Mouse (Mus musculus): ENCODE data around the gene Cep63. TPM values are rescaled to one million over a fixed set of nuclear protein-coding genes. Genes with fewer than 3 reads are reported as not detected.

Gene Cep63
- total RNA-seq, 2 experiments from 2014 or later, result 44.2 to 46.0 TPM

DNA sequence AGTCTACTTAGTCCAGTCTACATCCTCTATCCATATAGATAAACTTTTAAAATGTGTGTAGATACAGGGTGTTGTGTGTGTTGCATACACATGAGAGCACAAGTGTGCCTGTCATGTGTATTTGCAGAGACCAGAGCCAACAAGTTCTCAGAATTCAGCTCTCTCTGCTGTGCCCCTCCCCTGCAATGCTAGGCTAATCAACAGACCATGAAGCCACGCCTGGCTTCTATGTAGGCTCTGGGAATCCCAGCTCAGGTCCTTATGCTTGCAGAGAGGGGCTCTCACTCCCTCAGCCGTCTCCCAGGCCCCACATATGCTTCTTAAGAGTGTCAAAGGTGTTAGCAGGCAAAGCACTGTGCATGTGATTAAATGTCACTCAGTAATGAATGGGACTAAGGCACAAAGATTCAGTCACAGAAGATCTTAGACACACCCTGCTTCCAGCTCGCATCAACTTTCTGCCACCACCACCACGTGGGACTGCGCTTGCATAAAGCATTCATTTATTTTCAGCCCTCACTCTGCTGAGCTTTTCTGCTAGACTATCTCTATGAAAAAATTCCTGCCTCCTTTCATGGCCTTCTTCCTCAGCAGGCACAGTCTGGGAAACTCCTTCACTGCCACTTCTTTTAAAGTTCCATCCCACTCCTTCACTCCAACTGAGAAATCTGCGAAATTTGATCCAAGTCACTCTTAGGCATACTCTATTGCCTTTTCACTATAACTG, 31.5 kb downstream of the Cep63 start:
- DNase-seq (ENCODE audit: low spot score), result no peak
- intact Hi-C loops (cut with DNase I), result no loop called here

DNA sequence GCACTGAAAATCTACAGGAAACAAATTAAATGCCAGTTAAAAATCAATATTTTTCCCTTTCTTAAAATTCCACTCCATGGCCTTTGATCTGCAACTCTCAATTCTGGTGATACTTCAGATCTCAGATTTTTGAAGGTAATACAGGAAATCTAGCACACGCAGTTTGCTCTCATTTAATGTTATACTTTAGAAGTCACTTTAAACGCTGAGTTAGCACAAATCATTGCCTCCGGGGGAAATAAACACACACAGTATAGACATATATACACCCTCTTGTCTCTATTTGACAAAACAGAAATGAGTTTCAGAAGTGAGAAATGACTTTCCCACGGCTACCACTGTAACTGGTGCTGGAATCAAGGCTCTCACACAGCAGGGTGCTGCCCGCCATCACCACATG, 39.0 kb downstream of the Cep63 start:
- intact Hi-C loops (cut with DNase I), result no loop called here
- DNase-seq (ENCODE audit: low spot score), result no peak

DNA sequence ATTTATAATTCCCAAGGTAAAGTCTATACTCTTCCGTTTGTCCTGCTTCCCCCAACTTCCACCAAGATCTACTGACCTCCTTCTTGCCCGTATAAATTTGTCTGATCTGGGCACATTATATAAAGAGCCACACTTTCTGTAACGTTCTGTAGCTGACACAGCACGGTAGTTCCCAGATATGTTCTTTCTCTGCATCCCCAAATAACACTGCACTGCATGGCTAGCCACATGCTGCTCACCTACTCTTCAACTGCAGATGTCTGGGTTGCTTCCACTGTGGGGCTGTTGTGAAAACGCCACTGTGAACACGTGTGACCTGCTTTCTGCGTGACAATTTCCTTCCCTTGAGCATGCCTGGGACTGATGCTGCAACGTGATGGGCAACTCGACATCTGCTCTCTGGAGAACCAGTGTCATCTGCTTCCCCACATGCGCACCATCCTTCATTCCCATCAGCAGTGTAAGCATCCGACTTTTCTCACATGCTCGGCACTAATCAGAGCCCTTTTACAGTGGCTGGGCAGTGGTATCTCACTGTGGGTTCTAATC, 44.3 kb downstream of the Cep63 start:
- no peak for DNase-seq (ENCODE audit: low spot score)
- intact Hi-C loops (cut with DNase I), result no loop called here

DNA sequence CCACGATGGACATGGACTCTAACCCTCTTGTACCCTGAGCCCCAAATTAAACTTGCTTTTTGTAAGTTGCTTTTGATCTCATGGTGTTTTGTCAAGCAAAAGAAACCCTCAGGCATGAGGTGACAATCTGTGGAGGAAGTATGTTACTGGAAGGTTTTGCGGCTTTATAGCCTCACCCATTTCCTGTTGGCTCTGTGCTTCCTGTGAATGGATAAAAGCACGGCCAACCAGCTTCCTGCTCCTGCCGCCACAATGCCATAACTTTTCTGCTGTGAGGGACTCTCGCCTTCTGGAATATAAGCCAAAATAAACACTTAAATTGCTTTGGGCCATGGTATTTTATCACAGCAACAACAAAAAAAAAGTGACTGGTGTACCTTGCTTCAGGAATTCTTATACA, 48.9 kb downstream of the Cep63 start:
- intact Hi-C loops (cut with DNase I), result no loop called here

DNA sequence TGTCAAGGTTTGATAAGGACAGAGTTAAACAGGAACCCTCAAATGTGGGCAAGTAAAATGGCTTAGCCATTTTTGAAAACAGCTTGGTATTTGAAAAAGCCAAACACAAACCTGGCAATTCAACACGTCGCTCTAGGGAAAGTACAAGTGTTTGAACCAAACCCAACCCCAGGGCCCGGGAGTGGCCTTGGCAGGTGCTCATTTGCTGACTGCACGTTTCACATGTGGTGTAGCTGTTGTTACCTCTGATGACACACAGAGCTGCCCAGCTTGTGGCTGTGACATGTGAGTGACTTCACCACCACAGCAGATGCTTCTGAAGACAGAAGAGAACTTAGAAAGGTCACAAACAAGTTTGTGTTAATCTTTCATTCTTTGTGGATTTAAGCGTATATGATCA, 53.4 kb downstream of the Cep63 start:
- intact Hi-C loops (cut with DNase I), result no loop called here
- no peak for DNase-seq (ENCODE audit: low spot score)

More for the DNA sequence above, 48.9 kb downstream of the Cep63 start:
- DNase-seq (ENCODE audit: low spot score), result no peak

DNA sequence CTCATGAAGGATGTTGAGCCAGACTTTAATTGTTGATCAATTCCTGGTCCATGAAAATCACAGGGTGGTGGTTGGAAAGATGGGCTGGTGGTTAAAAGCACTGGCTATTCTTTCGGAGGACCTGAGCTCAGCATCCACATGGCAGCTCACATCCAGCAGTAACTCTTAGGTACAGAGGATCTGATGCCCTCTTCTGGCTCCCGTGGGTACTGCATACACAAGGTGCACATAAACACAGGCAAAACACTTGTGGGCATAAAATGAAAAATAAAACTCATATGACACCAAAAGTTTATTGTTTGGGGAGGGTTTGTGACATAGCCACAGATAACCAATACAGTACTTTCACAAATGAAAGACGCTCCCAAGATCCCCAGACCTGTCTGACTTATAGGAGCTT, 67.9 kb downstream of the Cep63 start:
- intact Hi-C loops (cut with DNase I), result no loop called here
- no peak for DNase-seq (ENCODE audit: low spot score)

DNA sequence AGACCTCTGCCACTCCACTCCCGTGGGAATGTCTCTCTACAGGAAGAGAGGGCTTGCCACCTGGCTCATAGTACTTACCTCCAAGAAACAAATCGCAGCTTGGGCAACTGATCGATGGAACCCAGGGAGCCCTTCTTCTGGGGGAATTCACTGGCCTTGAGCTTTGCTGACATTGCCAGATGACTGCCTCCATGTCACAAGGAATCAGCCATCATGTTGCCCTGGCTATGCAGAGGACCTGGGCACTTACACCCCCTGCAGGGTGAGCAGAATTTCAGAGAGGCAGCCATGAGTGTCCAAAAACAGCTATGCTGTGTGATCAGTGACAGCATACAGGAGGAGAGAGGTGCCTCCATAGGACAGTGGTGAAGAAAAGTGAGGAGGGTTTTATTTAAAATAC, 72.6 kb downstream of the Cep63 start:
- intact Hi-C loops (cut with DNase I), result no loop called here
- DNase-seq (ENCODE audit: low spot score), result no peak

DNA sequence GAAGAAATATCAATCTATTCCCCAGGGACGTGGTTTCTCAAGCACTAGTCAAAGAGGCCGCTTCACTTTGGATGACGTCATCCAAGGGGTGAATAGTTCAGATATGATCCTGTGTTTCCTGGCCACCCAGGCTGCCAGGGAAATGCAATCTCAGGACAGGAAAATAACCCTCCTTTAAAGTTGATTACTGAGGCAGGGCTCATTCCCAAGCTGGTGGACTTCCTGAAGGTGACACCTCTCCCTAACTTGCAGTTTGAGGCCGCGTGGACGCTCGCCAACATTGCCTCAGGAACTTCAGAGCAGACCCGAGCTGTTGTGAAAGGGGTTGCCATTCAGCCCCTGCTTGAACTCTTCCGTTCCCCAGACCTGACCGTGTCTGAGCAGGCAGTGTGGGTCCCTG, 74.6 kb downstream of the Cep63 start:
- no peak for DNase-seq (ENCODE audit: low spot score)
- intact Hi-C loops (cut with DNase I), result no loop called here

DNA sequence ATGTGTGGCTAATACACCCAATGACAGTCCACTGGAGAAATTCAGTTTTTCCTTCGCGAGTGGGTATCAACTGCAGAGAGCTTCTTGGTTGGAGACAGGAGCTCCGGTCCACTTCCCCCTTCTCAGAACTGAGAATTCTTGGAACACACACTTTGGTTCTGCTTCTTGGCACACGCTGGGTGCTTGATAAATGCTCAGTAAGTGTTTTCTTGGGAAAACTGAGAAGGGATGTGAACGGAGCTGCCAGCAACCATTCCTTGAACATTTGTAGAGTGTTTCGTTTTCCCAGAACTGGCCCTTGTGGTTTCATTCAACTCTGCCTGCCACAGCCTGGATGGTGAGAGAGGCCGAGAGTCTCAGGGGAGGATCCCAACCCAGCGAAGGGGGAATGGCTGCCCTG, 77.1 kb downstream of the Cep63 start:
- no peak for DNase-seq (ENCODE audit: low spot score)
- intact Hi-C loops (cut with DNase I), result loop anchor here (5.0 to 10.0 kb wide), 2 partner anchors 72 to 1244 kb away; no protein-coding TSS in a partner anchor

DNA sequence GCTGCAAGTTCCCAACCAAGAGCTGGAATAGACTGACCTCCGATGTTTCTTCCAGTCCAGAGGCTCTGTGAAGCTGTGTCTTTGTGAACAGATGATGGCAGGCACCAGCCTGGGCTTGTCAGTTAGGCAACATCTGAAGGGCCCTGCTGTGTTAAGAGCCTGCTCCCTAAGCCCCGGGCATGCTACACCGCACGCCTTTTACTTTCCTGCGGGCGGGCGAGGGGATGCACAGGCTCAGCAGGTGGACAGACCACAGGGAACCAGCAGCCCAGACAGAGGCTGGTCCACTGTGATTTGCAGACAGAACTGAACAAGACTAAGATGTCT, 79.3 kb downstream of the Cep63 start:
- intact Hi-C loops (cut with DNase I), result loop anchor here (5.0 to 10.0 kb wide), 2 partner anchors 70 to 1242 kb away; no protein-coding TSS in a partner anchor
- no peak for DNase-seq (ENCODE audit: low spot score)

DNA sequence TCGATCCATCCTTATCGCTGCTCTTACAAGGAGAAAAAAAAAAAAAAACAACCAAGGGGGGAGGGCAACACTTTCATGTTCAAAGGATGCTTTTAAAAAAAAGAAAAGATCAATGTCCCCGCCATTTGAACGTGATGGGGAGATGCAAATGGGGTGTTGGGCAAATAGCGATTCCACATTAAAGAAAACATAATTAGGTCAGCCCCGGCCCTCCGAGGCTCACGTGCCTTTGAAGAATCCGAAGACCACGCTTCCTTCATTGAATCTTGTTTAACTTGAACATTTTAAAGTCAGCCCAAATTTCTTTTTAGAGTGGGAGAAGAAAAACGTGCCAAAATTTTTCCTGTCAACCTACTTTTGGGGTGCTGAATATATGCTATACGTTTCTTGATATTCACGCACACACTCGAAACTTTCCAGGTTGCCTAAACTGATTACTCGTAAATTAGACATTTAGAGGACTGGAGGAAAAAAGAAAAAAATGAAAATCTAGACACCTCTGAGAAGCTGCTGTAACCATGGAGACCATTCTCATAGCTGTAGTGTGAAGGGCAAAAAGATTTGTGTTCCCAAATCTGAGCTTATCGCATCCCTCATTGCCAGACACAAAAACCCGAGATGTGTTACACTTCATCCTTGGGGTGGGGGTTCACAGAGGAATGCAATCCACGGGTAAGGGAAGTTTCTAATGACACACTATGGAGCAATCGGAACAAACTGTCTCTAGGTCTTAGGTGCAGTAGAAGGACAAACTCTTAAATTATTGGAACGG, 79.9 kb downstream of the Cep63 start:
- no peak for DNase-seq (ENCODE audit: low spot score)
- intact Hi-C loops (cut with DNase I), result loop anchor here (5.0 to 10.0 kb wide), 2 partner anchors 69 to 1242 kb away; no protein-coding TSS in a partner anchor

DNA sequence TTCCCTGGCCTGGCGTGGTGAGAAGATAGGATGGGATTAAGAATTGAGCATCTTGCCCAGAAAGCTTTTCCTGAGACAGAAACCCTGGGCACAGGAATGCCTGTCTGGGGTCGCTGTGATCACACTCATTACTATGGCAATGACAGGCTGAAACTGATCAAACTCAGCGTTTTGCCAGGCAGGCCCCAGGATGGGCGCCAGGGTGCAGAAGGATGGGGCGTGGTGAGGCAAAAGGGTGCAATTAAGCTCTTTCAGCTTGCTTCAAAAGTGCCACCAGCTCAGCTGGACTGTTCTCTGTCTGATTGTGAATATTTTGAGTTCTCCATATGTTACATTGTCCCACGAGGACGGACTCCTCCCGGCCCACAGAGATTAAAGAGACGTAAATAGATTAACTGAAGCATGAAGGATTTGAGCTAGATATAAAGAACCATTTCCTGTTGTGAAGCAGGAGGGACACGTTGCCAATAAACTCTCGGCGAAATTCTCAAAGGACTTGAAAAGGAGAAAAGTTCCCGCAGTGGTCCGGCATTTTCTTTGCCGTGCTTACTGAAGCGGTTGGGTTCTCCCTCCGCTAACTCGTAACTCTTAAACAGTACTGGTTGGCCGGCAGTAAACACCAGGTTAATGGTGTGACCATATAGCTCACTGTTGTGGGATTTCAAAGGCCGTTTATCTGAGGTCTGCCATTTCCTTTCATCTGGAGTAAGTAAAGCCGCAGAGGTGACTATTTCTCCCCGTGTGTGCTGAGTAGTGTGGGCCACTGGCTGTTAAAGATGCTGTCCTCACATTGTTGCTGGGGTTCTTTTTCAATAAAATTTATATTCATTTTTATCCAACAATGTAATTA, 80.7 kb downstream of the Cep63 start:
- intact Hi-C loops (cut with DNase I), result loop anchor here (2.0 to 10.0 kb wide), 4 partner anchors 68 to 1241 kb away; no protein-coding TSS in a partner anchor
- DNase-seq (ENCODE audit: low spot score), result no peak

DNA sequence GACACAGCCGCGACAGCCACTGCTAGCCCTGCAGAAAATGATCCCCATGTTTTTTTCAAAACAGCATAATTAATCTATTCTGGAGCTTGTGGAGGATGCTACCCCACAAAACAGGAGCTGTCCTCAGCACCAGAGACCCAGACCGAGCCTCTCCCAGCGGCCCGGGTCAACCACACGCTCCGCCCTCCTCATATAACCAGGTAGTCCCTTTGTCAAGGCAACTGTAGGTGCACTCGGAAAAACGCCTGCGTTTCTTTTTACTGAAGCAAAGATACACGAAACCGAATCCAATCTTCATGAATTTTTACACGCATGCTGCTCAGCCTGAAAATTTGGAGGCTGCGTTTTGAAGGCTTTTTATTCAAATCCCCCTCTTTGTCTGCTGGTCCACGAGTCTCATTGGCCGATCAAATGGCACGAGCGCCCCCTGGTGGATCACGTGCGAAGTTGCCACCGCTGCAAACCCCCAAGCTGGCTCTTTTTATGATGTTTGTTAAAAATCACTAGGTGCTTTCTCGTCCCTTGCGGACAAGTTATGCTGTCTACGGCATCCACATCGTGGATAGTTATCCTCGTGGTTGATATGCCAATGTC, 81.5 kb downstream of the Cep63 start:
- intact Hi-C loops (cut with DNase I), result loop anchor here (2.0 to 10.0 kb wide), 4 partner anchors 68 to 1240 kb away; no protein-coding TSS in a partner anchor
- DNase-seq (ENCODE audit: low spot score), result peak; percentile 35

DNA sequence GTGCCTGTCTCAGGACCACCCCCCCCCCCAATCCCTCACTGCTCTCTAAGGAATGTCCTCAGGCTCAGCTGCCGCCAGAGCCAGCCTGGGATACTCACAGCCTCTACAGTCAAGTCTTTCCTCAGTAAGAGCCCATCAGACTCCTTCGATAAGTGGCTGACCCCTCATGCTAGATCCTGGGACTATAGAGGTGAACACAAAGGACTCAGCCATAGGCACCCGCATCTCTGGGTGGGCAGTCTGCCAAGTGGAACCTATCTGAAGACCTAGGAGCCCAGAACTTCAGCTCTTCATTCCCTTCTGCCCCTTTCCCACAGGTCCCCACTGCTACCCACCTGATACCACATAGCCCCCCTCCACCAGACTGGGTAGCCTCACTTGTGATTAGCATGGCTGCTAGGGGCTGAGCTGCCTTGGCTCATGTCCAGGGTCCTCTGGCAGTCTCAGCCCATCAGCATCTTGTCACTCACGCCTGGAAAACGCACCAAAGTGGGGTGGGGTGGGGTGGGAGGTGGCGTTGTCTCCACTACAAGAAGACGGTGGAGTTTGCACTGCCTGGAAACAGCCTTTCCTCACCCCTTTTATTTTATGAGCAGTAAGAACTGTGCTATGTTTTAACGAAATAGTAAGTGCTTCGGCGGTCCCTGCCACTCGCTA, 82.1 kb downstream of the Cep63 start:
- intact Hi-C loops (cut with DNase I), result loop anchor here (2.0 to 10.0 kb wide), 3 partner anchors 141 to 1239 kb away; no protein-coding TSS in a partner anchor
- DNase-seq (ENCODE audit: low spot score), result no peak

DNA sequence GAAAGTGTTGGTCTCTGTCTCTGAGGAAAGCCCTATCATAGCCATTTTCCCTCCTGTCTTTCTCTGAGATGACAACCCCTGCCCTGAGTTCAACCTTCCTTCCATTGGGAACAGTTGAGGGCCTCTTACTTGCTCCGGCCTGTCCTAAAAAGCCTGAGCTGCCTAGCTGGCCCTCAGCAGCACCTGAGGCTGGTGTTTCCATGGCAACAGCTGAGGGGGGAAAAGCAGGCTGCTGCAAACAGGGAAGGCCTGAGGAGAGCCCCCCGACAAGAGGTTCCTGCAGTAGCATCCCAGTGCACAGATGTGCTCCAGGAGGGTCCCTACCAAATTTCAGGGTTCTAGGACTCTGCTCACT, 82.6 kb downstream of the Cep63 start:
- intact Hi-C loops (cut with DNase I), result loop anchor here (2.0 to 10.0 kb wide), 3 partner anchors 141 to 1239 kb away; no protein-coding TSS in a partner anchor
- DNase-seq (ENCODE audit: low spot score), result no peak

DNA sequence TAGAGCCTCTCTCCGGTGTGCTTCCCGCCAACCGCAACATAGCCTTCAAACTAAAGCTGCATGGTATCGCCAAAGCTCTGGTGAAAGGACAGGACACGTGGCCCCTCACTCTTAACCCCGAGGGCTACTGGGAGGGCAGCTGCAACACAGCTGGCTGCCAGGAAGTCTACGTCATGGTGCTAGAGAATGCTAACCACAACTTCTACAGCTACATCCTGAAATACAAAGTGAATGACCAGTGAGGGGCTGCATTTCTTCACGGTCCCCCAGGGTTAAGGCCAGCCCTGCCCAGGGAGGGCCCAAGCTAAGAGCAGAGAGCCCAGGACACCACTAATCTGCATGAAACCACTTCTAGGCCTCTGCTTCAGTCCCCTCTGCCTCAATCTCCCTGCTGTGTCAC, 83.8 kb downstream of the Cep63 start:
- DNase-seq (ENCODE audit: low spot score), result no peak
- intact Hi-C loops (cut with DNase I), result loop anchor here (10.0 kb wide), 1 partner anchor 1238 kb away; no protein-coding TSS in a partner anchor

DNA sequence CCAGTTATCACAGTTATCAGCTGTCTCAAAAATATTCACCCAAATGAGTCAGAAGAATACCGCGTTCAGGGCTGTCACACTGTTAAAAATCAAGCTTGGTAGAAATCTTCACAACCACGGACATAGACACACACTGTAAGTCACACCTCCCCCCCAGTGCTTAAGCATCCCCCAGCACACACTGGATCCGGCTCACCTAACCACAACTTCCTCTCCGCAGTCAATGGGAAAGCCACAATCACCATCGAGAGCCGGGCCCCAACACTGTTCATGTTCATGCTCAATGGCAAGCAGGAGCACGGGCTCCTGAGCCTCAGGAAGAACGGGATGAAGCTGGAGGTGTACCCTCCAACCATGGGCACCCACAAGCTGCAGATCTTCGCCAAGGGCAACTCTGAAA, 84.7 kb downstream of the Cep63 start:
- no peak for DNase-seq (ENCODE audit: low spot score)
- intact Hi-C loops (cut with DNase I), result loop anchor here (10.0 kb wide), 1 partner anchor 1237 kb away; no protein-coding TSS in a partner anchor

DNA sequence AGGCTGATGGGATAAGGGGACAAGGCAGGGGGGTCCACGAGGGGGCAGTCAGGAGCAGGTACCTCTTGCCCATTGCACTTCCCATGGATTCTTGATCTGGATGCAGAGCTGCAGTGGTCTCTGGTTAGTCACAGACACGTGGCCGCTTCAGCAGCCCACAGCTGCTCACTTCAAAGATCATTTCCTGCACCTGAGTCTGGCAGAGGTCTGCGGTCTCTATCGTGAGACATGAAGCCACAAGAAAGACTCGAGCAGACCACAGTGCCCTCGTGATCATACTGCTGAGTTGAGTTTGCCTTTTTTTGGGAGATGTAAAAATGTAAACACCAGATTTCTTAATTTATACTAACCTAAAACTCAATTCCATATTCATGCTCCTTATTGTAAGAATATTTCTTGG, 86.6 kb downstream of the Cep63 start:
- intact Hi-C loops (cut with DNase I), result loop anchor here (10.0 kb wide), 1 partner anchor 1235 kb away; no protein-coding TSS in a partner anchor

DNA sequence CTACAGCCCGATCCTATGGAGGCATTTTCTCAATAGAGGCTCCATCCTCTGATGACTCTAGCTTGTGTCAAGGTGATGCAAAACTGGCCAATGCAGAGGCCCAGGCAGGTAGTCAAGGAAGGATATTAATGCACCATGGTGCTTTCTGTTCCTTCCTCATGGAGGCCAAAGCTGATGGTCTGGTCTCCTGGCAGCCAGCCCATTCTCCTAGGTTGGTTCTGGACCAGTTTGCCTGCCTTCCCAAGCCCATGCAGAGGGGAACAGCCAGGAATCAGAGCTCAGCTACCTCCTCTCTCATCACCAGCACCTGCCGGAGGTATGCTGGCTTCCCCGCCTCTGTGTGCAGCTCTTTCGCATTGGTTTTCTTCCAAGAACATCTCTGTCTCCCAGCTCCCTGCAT, 89.4 kb downstream of the Cep63 start:
- intact Hi-C loops (cut with DNase I), result no loop called here
- DNase-seq (ENCODE audit: low spot score), result no peak

More for the DNA sequence above, 86.6 kb downstream of the Cep63 start:
- DNase-seq (ENCODE audit: low spot score), result no peak

Measured in heart, postnatal 25 days (tissue).